Mouse (Mus musculus) lung, postnatal 0 days (tissue): ENCODE data around the gene Gm42878.

Source experiments
- CTCF ChIP-seq: IDR thresholded peaks from 2 replicates; pipeline ENCODE4 v1.5.1; 2016; ENCODE audit warnings: antibody characterized with exemption, mild to moderate bottlenecking
- EP300 ChIP-seq: IDR thresholded peaks from 2 replicates; pipeline ENCODE4 v1.6.1; 2016; ENCODE audit warnings: antibody characterized with exemption, mild to moderate bottlenecking, control low read depth

- TF ChIP-seq EP300 (no peak), CTCF (no peak)
Measured at GRCm38 (mm10) chr5:121549196-121549595, 3.9 kb upstream of the Gm42878 start.
